Mouse (Mus musculus) limb, embryonic 10.5 days (tissue): ENCODE measurements around the gene Olfr53. TPM values are rescaled to one million over a fixed set of nuclear protein-coding genes. Genes with fewer than 3 reads are reported as not detected.
"Not testable (repeated sequence)": the region's sequence is repeated elsewhere in the genome, so short reads cannot be mapped to it uniquely, and the experiment has no call there.

Experiments
- DNase-seq: peaks from one replicate; pipeline ENCODE4 v3.0.0-alpha.2; 2017; ENCODE audit warnings: low spot score
- H3K27ac ChIP-seq: fragments of 300-500 bp; sonication (generic); 2 replicates; pipeline ENCODE4 v1.5.1; 2016; ENCODE audit warnings: mild to moderate bottlenecking
- H3K27me3 ChIP-seq: fragments of 300-500 bp; sonication (generic); 2 replicates; pipeline ENCODE4 v1.6.1; 2016; ENCODE audit warnings: low read depth, mild to moderate bottlenecking; ENCODE audit not compliant: poor library complexity, severe bottlenecking
- H3K36me3 ChIP-seq: fragments of 300-500 bp; sonication (generic); 2 replicates; pipeline ENCODE4 v1.6.1; 2016; ENCODE audit warnings: mild to moderate bottlenecking, moderate library complexity
- H3K4me1 ChIP-seq: fragments of 300-500 bp; sonication (generic); 2 replicates; pipeline ENCODE4 v1.6.1; 2016
- H3K4me3 ChIP-seq: fragments of 300-500 bp; sonication (generic); 2 replicates; pipeline ENCODE4 v1.5.1; 2016; ENCODE audit warnings: mild to moderate bottlenecking, moderate library complexity
- H3K9me3 ChIP-seq: fragments of 300-500 bp; sonication (generic); replicated peaks from 2 replicates; pipeline ENCODE4 v1.6.1; 2016; ENCODE audit warnings: mild to moderate bottlenecking
- WGBS: fragments of 180-500 bp; shearing (Covaris S2); methylation state at CpG from one replicate; pipeline ENCODE4 v1.1.7; 2016; 5-methylcytosine and 5-hydroxymethylcytosine counted together
- polyA plus RNA-seq: library from polyadenylated mRNA; unstranded; fragments of >200 nt; fragmentation: Nextera tagmentation; extraction: Ambion mirVana; gene quantifications from 2 replicates; pipeline ENCODE4 v1.2.1, GENCODE M21; 2016

Olfr53 gene
- not detected in 2 replicates for polyA plus RNA-seq

DNA sequence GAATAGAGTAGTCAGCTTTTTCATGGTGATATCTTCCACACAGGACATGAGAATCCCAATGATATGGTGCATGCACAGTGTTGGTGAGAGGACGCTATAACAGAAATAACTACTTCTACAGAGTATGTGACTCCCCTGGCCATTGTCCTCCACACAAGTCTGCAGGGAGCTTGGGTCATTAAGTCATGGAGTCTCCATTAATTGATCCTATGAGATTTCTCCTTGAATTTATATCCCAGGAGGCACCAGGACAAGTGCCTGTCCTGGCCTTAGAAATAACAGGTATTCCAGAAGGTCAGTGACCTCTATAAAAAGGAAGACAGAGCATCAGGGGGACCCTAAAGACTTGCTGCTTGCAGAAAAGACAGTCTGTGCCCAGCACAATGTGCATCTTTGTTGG lies at the start of gene Olfr53:
Gene Olfr53, plus strand, starts transcription at position 301 of the 400 bp plus-strand sequence.
- no peaks in the 10 kb centered on the region for H3K4me1 ChIP-seq
- H3K4me3 ChIP-seq, result no peak within 1 kb of the TSS
- DNase-seq, result no peak
- H3K27me3 ChIP-seq, result no peaks in the 10 kb centered on the region
- H3K36me3 ChIP-seq, result no peaks in the 10 kb centered on the region
- 94% methylated on average over 1 of the region's 1 CpGs for WGBS
- H3K9me3 ChIP-seq, result no peaks in the 10 kb centered on the region
- H3K27ac ChIP-seq, result no peak within 1 kb of the TSS

DNA sequence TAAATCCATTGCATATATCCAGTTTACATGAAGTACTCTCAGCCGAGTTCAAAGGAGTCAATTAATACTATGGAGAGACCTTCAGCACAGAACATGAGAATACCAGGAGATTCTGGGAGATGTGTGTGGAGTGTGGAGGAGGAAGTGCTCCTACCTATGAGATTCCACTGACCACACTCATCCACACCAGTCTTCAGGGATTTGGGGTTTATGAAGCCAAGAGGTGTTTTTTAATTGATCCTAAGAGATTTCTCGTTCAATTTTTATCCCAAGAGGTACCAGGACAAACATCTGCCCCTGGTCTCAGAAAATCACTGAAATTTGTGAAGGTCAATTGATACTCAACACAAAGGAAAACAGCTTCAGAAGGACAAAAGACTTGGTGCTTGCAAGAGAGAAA lies 45.3 kb upstream of the Olfr53 start, which contains the start of gene Olfr46:
Gene Olfr46, plus strand, starts transcription at position 301 of the 400 bp plus-strand sequence.
- H3K4me3 ChIP-seq, H3K36me3 ChIP-seq, DNase-seq, H3K9me3 ChIP-seq, H3K27ac ChIP-seq, H3K4me1 ChIP-seq, H3K27me3 ChIP-seq: not testable (repeated sequence)
- WGBS, result 87% methylated on average over 2 of the region's 2 CpGs

DNA sequence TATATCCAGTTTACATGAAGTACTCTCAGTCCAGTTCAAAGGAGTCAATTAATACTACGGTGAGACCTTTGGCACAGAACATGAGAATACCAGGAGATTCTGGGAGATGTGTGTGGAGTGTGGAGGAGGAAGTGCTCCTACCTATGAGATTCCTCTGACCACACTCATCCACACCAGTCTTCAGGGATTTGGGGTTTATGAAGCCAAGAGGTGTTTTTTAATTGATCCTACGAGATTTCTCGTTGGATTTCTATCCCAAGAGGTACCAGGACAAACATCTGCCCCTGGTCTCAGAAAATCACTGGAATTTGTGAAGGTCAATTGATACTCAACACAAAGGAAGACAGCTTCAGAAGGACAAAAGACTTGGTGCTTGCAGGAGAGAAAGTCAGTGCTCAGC lies 17.6 kb upstream of the Olfr53 start, which contains the start of gene Olfr61:
Gene Olfr61, plus strand, starts transcription at position 301 of the 400 bp plus-strand sequence.
- not testable (repeated sequence) for H3K27ac ChIP-seq, H3K4me3 ChIP-seq, DNase-seq, H3K36me3 ChIP-seq, H3K4me1 ChIP-seq, H3K9me3 ChIP-seq, H3K27me3 ChIP-seq
- whole genome bisulfite sequencing, result 92% methylated on average over 3 of the region's 3 CpGs

DNA sequence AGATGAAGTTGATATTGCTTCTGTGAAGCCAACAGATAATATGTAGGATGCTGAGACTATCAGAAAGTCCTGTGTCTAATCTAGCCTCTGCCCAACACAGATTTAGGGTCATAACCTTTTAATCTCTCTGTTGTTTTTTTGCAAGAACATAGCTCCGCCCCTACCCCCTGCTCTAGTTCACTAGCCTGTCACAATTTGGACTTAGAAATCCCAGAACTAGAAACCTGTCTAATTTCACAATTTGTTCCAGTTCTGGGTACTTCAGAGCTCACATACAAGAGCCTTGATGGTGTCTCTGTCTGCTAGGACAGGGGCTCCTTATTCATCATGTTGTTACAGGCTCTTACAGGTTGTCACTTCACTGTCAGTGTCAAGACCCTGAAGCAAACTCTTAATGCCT lies 15.7 kb upstream of the Olfr53 start:
- Histone ChIP-seq H3K27ac (no peak overlapping the region), H3K4me3 (no peak overlapping the region), H3K4me1 (no peaks in the 10 kb centered on the region), H3K9me3 (no peaks in the 10 kb centered on the region), H3K27me3 (no peaks in the 10 kb centered on the region), H3K36me3 (no peaks in the 10 kb centered on the region)
- 83% methylated on average over 1 of the region's 1 CpGs for WGBS
- no peak for DNase-seq

DNA sequence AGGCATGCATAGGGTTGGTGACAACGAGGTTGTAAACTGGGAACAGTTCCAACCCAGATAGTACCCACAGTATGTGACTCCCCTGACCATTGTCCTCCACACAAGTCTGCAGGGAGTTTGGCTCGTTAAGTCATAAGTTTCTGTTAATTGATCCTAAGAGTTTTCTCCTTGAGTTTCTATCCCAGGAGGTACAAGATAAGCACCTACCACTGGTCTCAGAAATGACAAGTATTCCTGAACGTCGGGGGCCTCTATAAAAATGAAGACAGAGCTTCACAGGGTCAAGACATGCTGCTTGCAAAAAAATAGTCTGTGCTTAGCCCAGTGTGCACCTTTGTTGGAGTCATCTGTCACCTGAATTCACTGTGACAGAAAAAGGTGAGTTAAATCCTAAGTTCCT lies 13.4 kb downstream of the Olfr53 start, which contains the start of gene Olfr539:
Gene Olfr539, plus strand, starts transcription at position 301 of the 400 bp plus-strand sequence.
- no peaks in the 10 kb centered on the region for H3K27me3 ChIP-seq
- no peaks in the 10 kb centered on the region for H3K9me3 ChIP-seq
- no peak for DNase-seq
- 77% methylated on average over 4 of the region's 4 CpGs for WGBS
- H3K36me3 ChIP-seq, result no peaks in the 10 kb centered on the region
- no peaks in the 10 kb centered on the region for H3K4me1 ChIP-seq
- H3K27ac ChIP-seq, result no peak within 1 kb of the TSS
- no peak within 1 kb of the TSS for H3K4me3 ChIP-seq

DNA sequence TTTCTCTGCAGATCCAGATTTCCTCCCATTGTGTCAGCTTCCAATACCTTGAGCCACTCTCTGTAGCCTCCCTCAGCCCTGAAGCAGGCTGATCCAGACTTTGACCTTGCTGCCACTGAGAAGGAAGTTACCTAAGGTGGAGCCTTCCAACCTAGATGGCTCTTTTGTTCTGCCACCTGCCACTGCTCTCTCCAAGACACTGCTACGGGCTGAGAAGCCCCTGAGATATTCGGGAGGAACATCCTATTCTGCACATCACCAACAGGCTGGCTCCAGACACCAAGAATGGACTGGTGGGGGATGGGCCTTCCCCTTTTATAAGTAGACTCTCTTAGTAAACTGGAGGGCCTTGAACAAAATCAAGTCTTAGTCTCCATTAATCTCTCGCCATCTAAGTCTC lies 24.4 kb downstream of the Olfr53 start:
- H3K4me1 ChIP-seq, H3K4me3 ChIP-seq, H3K9me3 ChIP-seq, H3K36me3 ChIP-seq, H3K27me3 ChIP-seq, DNase-seq, H3K27ac ChIP-seq: not testable (repeated sequence)
- 91% methylated on average over 3 of the region's 3 CpGs for WGBS

DNA sequence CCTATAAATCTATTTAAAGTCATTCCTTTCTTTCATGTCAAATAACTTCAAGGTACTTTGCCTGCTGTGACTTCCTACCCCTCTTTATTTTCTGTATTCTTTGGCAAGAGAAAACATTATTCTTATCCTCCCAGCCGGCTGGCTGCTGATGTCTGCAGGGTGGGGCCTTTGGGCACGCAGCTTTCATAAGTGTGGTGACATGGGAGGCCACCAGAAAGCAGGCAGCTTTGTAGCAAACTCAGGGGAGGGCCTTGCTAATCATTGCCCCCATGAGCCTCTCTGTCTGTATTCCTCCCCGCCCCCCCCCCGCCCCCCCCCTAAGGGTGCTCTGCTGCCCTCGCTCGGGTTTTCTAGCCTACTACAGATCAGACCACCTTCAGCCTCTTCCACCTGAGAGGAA lies 29.6 kb downstream of the Olfr53 start:
- DNase-seq, result no peak
- no peak overlapping the region for H3K4me3 ChIP-seq

DNA sequence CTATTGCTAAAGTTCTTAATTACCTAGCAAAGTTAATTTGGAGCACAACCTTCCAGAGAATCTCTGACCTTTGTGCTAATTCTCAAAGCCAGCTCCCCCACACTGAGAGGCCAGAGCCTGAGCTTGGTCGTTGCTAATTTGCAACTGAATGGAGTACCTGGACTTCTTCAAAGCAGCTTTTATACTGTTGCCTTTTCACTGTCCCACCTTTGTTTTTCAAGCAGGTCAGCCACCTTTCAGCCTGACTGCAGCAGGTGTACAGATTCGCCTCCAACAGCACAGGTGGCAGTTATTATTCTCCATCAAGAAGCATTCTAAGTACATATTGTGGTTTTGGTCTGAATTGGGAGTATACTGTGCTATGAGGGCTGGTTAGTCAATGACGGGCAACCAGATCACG lies 33.3 kb downstream of the Olfr53 start:
- H3K4me3 ChIP-seq, H3K27me3 ChIP-seq, DNase-seq, H3K36me3 ChIP-seq, H3K27ac ChIP-seq, H3K4me1 ChIP-seq, H3K9me3 ChIP-seq: not testable (repeated sequence)
- WGBS, result 73% methylated on average over 4 of the region's 4 CpGs

More for the DNA sequence above, 29.6 kb downstream of the Olfr53 start:
- H3K36me3 ChIP-seq, result no peaks in the 10 kb centered on the region
- H3K9me3 ChIP-seq, result no peaks in the 10 kb centered on the region
- H3K27ac ChIP-seq, result no peak overlapping the region
- 0 out of 2 replicates have a peak, but pooled peaks cover 5% of the 10 kb centered on the region for H3K4me1 ChIP-seq
- no peaks in the 10 kb centered on the region for H3K27me3 ChIP-seq
- under 1% methylated on average over 6 of the region's 6 CpGs for WGBS

DNA sequence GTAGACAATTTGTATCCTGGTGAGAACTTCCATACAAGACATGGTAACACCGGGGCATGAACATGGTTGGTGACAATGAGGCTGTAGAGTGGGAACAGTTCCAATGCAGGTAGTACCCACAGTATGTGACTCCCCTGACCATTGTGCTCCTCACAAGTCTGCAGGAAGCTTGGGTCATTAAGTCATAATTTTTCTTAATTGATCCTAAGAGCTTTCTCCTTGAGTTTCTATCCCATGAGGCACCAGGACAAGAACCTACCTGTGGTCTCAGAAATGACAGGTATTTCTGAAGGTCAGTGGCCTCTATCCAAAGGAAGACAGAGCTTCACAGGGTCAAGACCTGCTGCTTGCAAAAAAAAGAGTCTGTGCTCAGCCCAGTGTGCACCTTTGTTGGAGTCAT lies 35.4 kb downstream of the Olfr53 start, which contains the start of gene Olfr45:
Gene Olfr45, plus strand, starts transcription at position 301 of the 400 bp plus-strand sequence.
- no peaks in the 10 kb centered on the region for H3K4me1 ChIP-seq
- H3K36me3 ChIP-seq, result no peaks in the 10 kb centered on the region
- no peak within 1 kb of the TSS for H3K4me3 ChIP-seq
- no peaks in the 10 kb centered on the region for H3K27me3 ChIP-seq
- 97% methylated on average over 1 of the region's 1 CpGs for WGBS
- no peak within 1 kb of the TSS for H3K27ac ChIP-seq
- H3K9me3 ChIP-seq, result no peaks in the 10 kb centered on the region
- DNase-seq, result no peak

DNA sequence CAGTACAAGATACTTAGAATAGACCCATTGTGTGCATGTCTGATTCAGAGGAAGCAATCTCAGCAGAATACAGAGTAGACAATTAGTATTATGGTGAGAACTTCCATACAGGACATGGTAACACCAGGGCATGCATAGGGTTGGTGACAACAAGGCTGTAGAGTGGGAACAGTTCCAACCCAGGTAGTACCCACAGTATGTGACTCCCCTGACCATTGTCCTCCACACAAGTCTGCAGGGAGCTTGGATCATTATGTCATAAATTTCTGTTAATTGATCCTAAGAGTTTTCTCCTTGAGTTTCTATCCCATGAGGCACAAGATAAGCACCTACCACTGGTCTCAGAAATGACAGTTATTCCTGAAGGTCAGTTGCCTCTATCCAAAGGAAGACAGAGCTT lies 50.7 kb downstream of the Olfr53 start, which contains the start of gene Olfr541:
Gene Olfr541, plus strand, starts transcription at position 301 of the 400 bp plus-strand sequence.
- H3K9me3 ChIP-seq, result no peaks in the 10 kb centered on the region
- no peak for DNase-seq
- no peaks in the 10 kb centered on the region for H3K36me3 ChIP-seq
- H3K4me1 ChIP-seq, result no peaks in the 10 kb centered on the region
- H3K27me3 ChIP-seq, result no peaks in the 10 kb centered on the region
- no peak within 1 kb of the TSS for H3K4me3 ChIP-seq
- H3K27ac ChIP-seq, result no peak within 1 kb of the TSS

Other genes starting within 250 kb of the Olfr53 start
- gene Olfr531, start 243.5 kb upstream of the Olfr53 start, polyA plus RNA-seq, result not detected in 2 replicates
- not detected in 2 replicates for gene Olfr532, start 224.8 kb upstream of the Olfr53 start, polyA plus RNA-seq
- gene Olfr533, start 183.1 kb upstream of the Olfr53 start, polyA plus RNA-seq, result not detected in 2 replicates
- gene Olfr535, start 162.2 kb upstream of the Olfr53 start, polyA plus RNA-seq, result not detected in 2 replicates
- not detected in 2 replicates for gene Olfr536, start 139.1 kb upstream of the Olfr53 start, polyA plus RNA-seq
- gene Olfr538, start 78.6 kb upstream of the Olfr53 start, polyA plus RNA-seq, result not detected in 2 replicates
- not detected in 2 replicates for gene Olfr46, start 45.2 kb upstream of the Olfr53 start, polyA plus RNA-seq
- not detected in 2 replicates for gene Olfr61, start 17.5 kb upstream of the Olfr53 start, polyA plus RNA-seq
- not detected in 2 replicates for gene Olfr539, start 13.5 kb downstream of the Olfr53 start, polyA plus RNA-seq
- gene Olfr45, start 35.5 kb downstream of the Olfr53 start, polyA plus RNA-seq, result 0.03 TPM in 1 of 2 replicates, not detected in the other
- not detected in 2 replicates for gene Olfr541, start 50.8 kb downstream of the Olfr53 start, polyA plus RNA-seq
- gene Cyp2e1, start 117.3 kb downstream of the Olfr53 start, polyA plus RNA-seq, result 0.09 TPM in 2 replicates
- 0.10 and 0.23 TPM in 2 replicates for gene Syce1, start 141.4 kb downstream of the Olfr53 start, polyA plus RNA-seq
- 2.1 and 2.2 TPM in 2 replicates for gene Zfp941, start 175.7 kb downstream of the Olfr53 start, polyA plus RNA-seq
- gene Urah, start 188.6 kb downstream of the Olfr53 start, polyA plus RNA-seq, result 0.75 and 0.95 TPM in 2 replicates
- gene Scgb1c1, start 199.1 kb downstream of the Olfr53 start, polyA plus RNA-seq, result not detected in 2 replicates
- not detected in 2 replicates for gene Odf3, start 201.4 kb downstream of the Olfr53 start, polyA plus RNA-seq
- gene Gm45785, start 209.9 kb downstream of the Olfr53 start, polyA plus RNA-seq, result not detected in 2 replicates
- 45.2 and 54.2 TPM in 2 replicates for gene Ric8a, start 210.5 kb downstream of the Olfr53 start, polyA plus RNA-seq
- 23.0 and 26.1 TPM in 2 replicates for gene Bet1l, start 211.1 kb downstream of the Olfr53 start, polyA plus RNA-seq
- 353 and 364 TPM in 2 replicates for gene Psmd13, start 235.5 kb downstream of the Olfr53 start, polyA plus RNA-seq
- gene Sirt3, start 235.9 kb downstream of the Olfr53 start, polyA plus RNA-seq, result 25.4 and 27.6 TPM in 2 replicates